Mouse (Mus musculus): ENCODE data around the gene Wdr37. TPM values are rescaled to one million over a fixed set of nuclear protein-coding genes. Genes with fewer than 3 reads are reported as not detected.
"Not testable (repeated sequence)": the region's sequence is repeated elsewhere in the genome, so short reads cannot be mapped to it uniquely, and the experiment has no call there.

Gene Wdr37
- total RNA-seq (2021): 10 to 100 TPM; 25.6 to 30.0 TPM
- long read RNA-seq, experiment 1, full-length matches to known transcripts: 5 of 13 reads
- long read RNA-seq, experiment 1, partial matches to known transcripts: 2 of 13 reads
- long read RNA-seq, experiment 1, other reads (novel, unspliced or antisense): 6 of 13 reads
- long read RNA-seq, experiment 2, full-length matches to known transcripts: 7 of 16 reads
- long read RNA-seq, experiment 2, partial matches to known transcripts: 1 of 16 reads
- long read RNA-seq, experiment 2, other reads (novel, unspliced or antisense): 8 of 16 reads

GRCm38 (mm10) chr13:8871314-8871962, at the start of gene Wdr37:
TSS of gene Wdr37 (minus strand) at chr13:8871909.
- no peak for DNase-seq (ENCODE audit: low spot score in 2 of 2)

GRCm38 (mm10) chr13:8913890-8914289, 42.2 kb upstream of the Wdr37 start:
- not testable (repeated sequence) for DNase-seq (ENCODE audit: low spot score in 2 of 2)

- DNase-seq (ENCODE audit: low spot score in 2 of 2): not testable (repeated sequence)
Measured at GRCm38 (mm10) chr13:8905986-8906385, 34.3 kb upstream of the Wdr37 start.

- no peak for DNase-seq (ENCODE audit: low spot score in 2 of 2)
Measured at GRCm38 (mm10) chr13:8888603-8889002, 16.9 kb upstream of the Wdr37 start.

- DNase-seq (ENCODE audit: low spot score in 2 of 2): no peak
Measured at GRCm38 (mm10) chr13:8886185-8886560, 14.5 kb upstream of the Wdr37 start.

GRCm38 (mm10) chr13:8885445-8886184, 13.9 kb upstream of the Wdr37 start, which contains the start of gene Idi1:
TSS of gene Idi1 (plus strand) at chr13:8885501.
- DNase-seq (ENCODE audit: low spot score in 2 of 2): peak; percentile 90 to 95

- DNase-seq (ENCODE audit: low spot score in 2 of 2): not testable (repeated sequence)
Measured at GRCm38 (mm10) chr13:8883870-8884269, 12.2 kb upstream of the Wdr37 start.

GRCm38 (mm10) chr13:8881611-8882010, 9.9 kb upstream of the Wdr37 start:
- no peak for DNase-seq (ENCODE audit: low spot score in 2 of 2)

GRCm38 (mm10) chr13:8873776-8874175, 2.1 kb upstream of the Wdr37 start:
- DNase-seq (ENCODE audit: low spot score in 2 of 2): no peak

GRCm38 (mm10) chr13:8870510-8871313, 997 bp downstream of the Wdr37 start:
- peak; percentile 75 to 87 for DNase-seq (ENCODE audit: low spot score in 2 of 2)

- no peak for DNase-seq (ENCODE audit: low spot score in 2 of 2)
Measured at GRCm38 (mm10) chr13:8870160-8870509, 1.6 kb downstream of the Wdr37 start.

- DNase-seq (ENCODE audit: low spot score in 2 of 2): no peak
Measured at GRCm38 (mm10) chr13:8869578-8870157, 2.0 kb downstream of the Wdr37 start.

- DNase-seq (ENCODE audit: low spot score in 2 of 2): no peak
Measured at GRCm38 (mm10) chr13:8866612-8867011, 5.1 kb downstream of the Wdr37 start.

- DNase-seq (ENCODE audit: low spot score in 2 of 2): no peak
Measured at GRCm38 (mm10) chr13:8864990-8865389, 6.7 kb downstream of the Wdr37 start.

GRCm38 (mm10) chr13:8860861-8861260, 10.8 kb downstream of the Wdr37 start:
- DNase-seq (ENCODE audit: low spot score in 2 of 2): no peak

GRCm38 (mm10) chr13:8858453-8858852, 13.3 kb downstream of the Wdr37 start:
- DNase-seq (ENCODE audit: low spot score in 2 of 2): no peak

GRCm38 (mm10) chr13:8854769-8855168, 16.9 kb downstream of the Wdr37 start:
- no peak for DNase-seq (ENCODE audit: low spot score in 2 of 2)

GRCm38 (mm10) chr13:8853424-8853823, 18.3 kb downstream of the Wdr37 start:
- DNase-seq (ENCODE audit: low spot score in 2 of 2): no peak

- DNase-seq (ENCODE audit: low spot score in 2 of 2): no peak
Measured at GRCm38 (mm10) chr13:8849311-8849710, 22.4 kb downstream of the Wdr37 start.

GRCm38 (mm10) chr13:8847702-8848101, 24.0 kb downstream of the Wdr37 start:
- DNase-seq (ENCODE audit: low spot score in 2 of 2): no peak

GRCm38 (mm10) chr13:8842273-8842672, 29.4 kb downstream of the Wdr37 start:
- DNase-seq (ENCODE audit: low spot score in 2 of 2): no peak
